Mouse (Mus musculus): ENCODE data around the gene Rnf17. TPM values are rescaled to one million over a fixed set of nuclear protein-coding genes. Genes with fewer than 3 reads are reported as not detected.

The Rnf17 gene
- polyA plus RNA-seq, 1 experiment = not detected

- no peak overlapping the region for H3K27ac ChIP-seq (ENCODE audit: insufficient read depth, low read depth, low read length)
- WGBS = 59% methylated on average over 3 of the region's 3 CpGs
- TF ChIP-seq CTCF (IDR thresholded peaks at IDR 0.05; ENCODE audit: insufficient read depth, low read depth, low read length) (no peak), POLR2A (IDR thresholded peaks at IDR 0.05; ENCODE audit: insufficient read depth, low read depth, low read length) (no peak)
These were observed 33.5 kb upstream of the Rnf17 start for GRCm38 (mm10) chr14:56368834-56369233.

GRCm38 (mm10) chr14:56375731-56376130 lies 26.6 kb upstream of the Rnf17 start:
- Histone ChIP-seq H3K4me1 (ENCODE audit: control insufficient read depth, insufficient read depth, low read length) (no peaks in the 10 kb centered on the region), H3K27ac (ENCODE audit: insufficient read depth, low read depth, low read length) (no peak overlapping the region), H3K4me3 (ENCODE audit: insufficient read depth, low read depth, low read length) (no peak overlapping the region)
- 3% methylated on average over 6 of the region's 6 CpGs for WGBS
- TF ChIP-seq POLR2A (IDR thresholded peaks at IDR 0.05; ENCODE audit: insufficient read depth, low read depth, low read length) (no peak), CTCF (IDR thresholded peaks at IDR 0.05; ENCODE audit: insufficient read depth, low read depth, low read length) (peak; percentile 34; the same call in 1 of the 2 replicates)

More at GRCm38 (mm10) chr14:56368834-56369233, 33.5 kb upstream of the Rnf17 start:
- Histone ChIP-seq H3K4me3 (ENCODE audit: insufficient read depth, low read depth, low read length) (no peak overlapping the region), H3K4me1 (ENCODE audit: control insufficient read depth, insufficient read depth, low read length) (peaks cover 7% of the 10 kb centered on the region)

- no peak overlapping the region for H3K4me3 ChIP-seq (ENCODE audit: insufficient read depth, low read depth, low read length)
- no peaks in the 10 kb centered on the region for H3K4me1 ChIP-seq (ENCODE audit: control insufficient read depth, insufficient read depth, low read length)
- H3K27ac ChIP-seq (ENCODE audit: insufficient read depth, low read depth, low read length) = no peak overlapping the region
- TF ChIP-seq POLR2A (IDR thresholded peaks at IDR 0.05; ENCODE audit: insufficient read depth, low read depth, low read length) (no peak), CTCF (IDR thresholded peaks at IDR 0.05; ENCODE audit: insufficient read depth, low read depth, low read length) (no peak)
These were observed 24.6 kb upstream of the Rnf17 start for GRCm38 (mm10) chr14:56377745-56378144.

GRCm38 (mm10) chr14:56379336-56379735 lies 23.0 kb upstream of the Rnf17 start:
- H3K4me1 ChIP-seq (ENCODE audit: control insufficient read depth, insufficient read depth, low read length) = no peaks in the 10 kb centered on the region
- H3K4me3 ChIP-seq (ENCODE audit: insufficient read depth, low read depth, low read length) = no peak overlapping the region
- no peak overlapping the region for H3K27ac ChIP-seq (ENCODE audit: insufficient read depth, low read depth, low read length)
- no peak for TF ChIP-seq POLR2A (IDR thresholded peaks at IDR 0.05; ENCODE audit: insufficient read depth, low read depth, low read length)
- no peak for TF ChIP-seq CTCF (IDR thresholded peaks at IDR 0.05; ENCODE audit: insufficient read depth, low read depth, low read length)
- WGBS = 68% methylated on average over 9 of the region's 9 CpGs

- WGBS = 94% methylated on average over 4 of the region's 4 CpGs
- no peak overlapping the region for H3K27ac ChIP-seq (ENCODE audit: insufficient read depth, low read depth, low read length)
- H3K4me3 ChIP-seq (ENCODE audit: insufficient read depth, low read depth, low read length) = no peak overlapping the region
- TF ChIP-seq CTCF (IDR thresholded peaks at IDR 0.05; ENCODE audit: insufficient read depth, low read depth, low read length) (no peak), POLR2A (IDR thresholded peaks at IDR 0.05; ENCODE audit: insufficient read depth, low read depth, low read length) (no peak)
- no peaks in the 10 kb centered on the region for H3K4me1 ChIP-seq (ENCODE audit: control insufficient read depth, insufficient read depth, low read length)
These were observed 20.0 kb upstream of the Rnf17 start for GRCm38 (mm10) chr14:56382366-56382765.

GRCm38 (mm10) chr14:56390247-56390646 lies 12.1 kb upstream of the Rnf17 start:
- WGBS = 33% methylated on average over 3 of the region's 3 CpGs
- no peak overlapping the region for H3K27ac ChIP-seq (ENCODE audit: insufficient read depth, low read depth, low read length)
- H3K4me1 ChIP-seq (ENCODE audit: control insufficient read depth, insufficient read depth, low read length) = no peaks in the 10 kb centered on the region
- H3K4me3 ChIP-seq (ENCODE audit: insufficient read depth, low read depth, low read length) = no peak overlapping the region
- TF ChIP-seq CTCF (IDR thresholded peaks at IDR 0.05; ENCODE audit: insufficient read depth, low read depth, low read length) (no peak), POLR2A (IDR thresholded peaks at IDR 0.05; ENCODE audit: insufficient read depth, low read depth, low read length) (no peak)

GRCm38 (mm10) chr14:56393704-56394312 lies 8.6 kb upstream of the Rnf17 start:
- Histone ChIP-seq H3K27ac (ENCODE audit: insufficient read depth, low read depth, low read length) (no peak overlapping the region), H3K4me1 (ENCODE audit: control insufficient read depth, insufficient read depth, low read length) (no peaks in the 10 kb centered on the region), H3K4me3 (ENCODE audit: insufficient read depth, low read depth, low read length) (no peak overlapping the region)
- 42% methylated on average over 2 of the region's 2 CpGs for WGBS
- no peak for TF ChIP-seq POLR2A (IDR thresholded peaks at IDR 0.05; ENCODE audit: insufficient read depth, low read depth, low read length)
- TF ChIP-seq CTCF (IDR thresholded peaks at IDR 0.05; ENCODE audit: insufficient read depth, low read depth, low read length) = no peak

- Histone ChIP-seq H3K4me3 (ENCODE audit: insufficient read depth, low read depth, low read length) (no peak overlapping the region), H3K4me1 (ENCODE audit: control insufficient read depth, insufficient read depth, low read length) (0 out of 2 replicates have a peak, but pooled peaks cover 3% of the 10 kb centered on the region), H3K27ac (ENCODE audit: insufficient read depth, low read depth, low read length) (no peak overlapping the region)
- TF ChIP-seq POLR2A (IDR thresholded peaks at IDR 0.05; ENCODE audit: insufficient read depth, low read depth, low read length) (no peak), CTCF (IDR thresholded peaks at IDR 0.05; ENCODE audit: insufficient read depth, low read depth, low read length) (no peak)
These were observed 4.4 kb upstream of the Rnf17 start for GRCm38 (mm10) chr14:56398001-56398400.

GRCm38 (mm10) chr14:56403072-56403375 lies 643 bp downstream of the Rnf17 start:
- Histone ChIP-seq H3K4me3 (ENCODE audit: insufficient read depth, low read depth, low read length) (no peak overlapping the region), H3K27ac (ENCODE audit: insufficient read depth, low read depth, low read length) (no peak overlapping the region), H3K4me1 (ENCODE audit: control insufficient read depth, insufficient read depth, low read length) (0 out of 2 replicates have a peak, but pooled peaks cover 3% of the 10 kb centered on the region)
- TF ChIP-seq POLR2A (IDR thresholded peaks at IDR 0.05; ENCODE audit: insufficient read depth, low read depth, low read length) = no peak
- TF ChIP-seq CTCF (IDR thresholded peaks at IDR 0.05; ENCODE audit: insufficient read depth, low read depth, low read length) = no peak
- WGBS = 58% methylated on average over 2 of the region's 2 CpGs

- no peak overlapping the region for H3K4me3 ChIP-seq (ENCODE audit: insufficient read depth, low read depth, low read length)
- H3K27ac ChIP-seq (ENCODE audit: insufficient read depth, low read depth, low read length) = no peak overlapping the region
- TF ChIP-seq CTCF (IDR thresholded peaks at IDR 0.05; ENCODE audit: insufficient read depth, low read depth, low read length) (no peak), POLR2A (IDR thresholded peaks at IDR 0.05; ENCODE audit: insufficient read depth, low read depth, low read length) (no peak)
- WGBS = 67% methylated on average over 2 of the region's 2 CpGs
- no peaks in the 10 kb centered on the region for H3K4me1 ChIP-seq (ENCODE audit: control insufficient read depth, insufficient read depth, low read length)
These were observed 59.7 kb downstream of the Rnf17 start for GRCm38 (mm10) chr14:56462090-56462489.
